Mouse (Mus musculus): Measurements from ENCODE around the gene E2f8.

- TF ChIP-seq ZC3H11A (IDR thresholded peaks at IDR 0.05; ENCODE audit: borderline replicate concordance, low read depth, low read length) = no peak
- TF ChIP-seq HCFC1 (IDR thresholded peaks at IDR 0.05; ENCODE audit: borderline replicate concordance, insufficient read depth, low read length) = no peak
- no peak for TF ChIP-seq MAFK (IDR thresholded peaks at IDR 0.05; ENCODE audit: insufficient read depth, low read depth, low read length)
Observed at GRCm38 (mm10) chr7:48898416-48898815, 17.0 kb upstream of the E2f8 start.
